Mouse (Mus musculus) spleen, embryonic (tissue): ENCODE results near the gene Khdc4.

ENCODE experiments used
- CTCF ChIA-PET: fragments of 350-600 bp; sonication (Branson Sonifier 250); formaldehyde crosslinking; loops from one replicate; lab custom pipeline; 2022; lab: Charles Lee

Khdc4 gene

DNA sequence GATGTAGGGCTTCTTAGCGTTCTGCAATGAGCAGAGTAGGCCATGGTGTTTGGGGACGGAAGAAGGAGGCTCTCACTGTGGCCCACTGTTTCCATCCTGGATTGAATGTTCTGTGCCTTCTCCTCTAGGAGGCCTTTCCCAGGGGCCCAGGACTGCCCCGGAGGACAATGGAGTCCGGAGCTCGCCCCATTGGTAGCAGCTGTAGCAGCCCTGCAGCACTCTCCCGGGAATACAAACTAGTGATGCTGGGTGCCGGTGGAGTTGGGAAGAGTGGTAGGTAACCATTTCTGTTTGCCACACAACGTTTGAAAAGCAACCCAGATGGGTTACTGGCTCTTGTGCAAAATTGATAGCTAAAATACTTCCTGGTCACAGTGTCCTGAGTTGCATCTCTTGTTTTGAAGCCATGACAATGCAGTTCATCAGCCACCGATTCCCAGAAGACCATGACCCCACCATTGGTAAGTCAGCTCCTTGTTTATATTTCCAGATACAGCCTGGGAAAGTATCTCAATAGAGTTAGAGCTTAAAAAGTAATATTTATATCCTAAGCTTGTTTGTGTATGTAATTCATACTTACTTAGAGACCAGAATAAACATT lies 31.7 kb downstream of the Khdc4 start:
- CTCF ChIA-PET = interaction anchor here (0.9 kb wide), 1 partner anchor 32 kb away, joined by 6 read pairs; the partner anchor contains the start of gene Khdc4

DNA sequence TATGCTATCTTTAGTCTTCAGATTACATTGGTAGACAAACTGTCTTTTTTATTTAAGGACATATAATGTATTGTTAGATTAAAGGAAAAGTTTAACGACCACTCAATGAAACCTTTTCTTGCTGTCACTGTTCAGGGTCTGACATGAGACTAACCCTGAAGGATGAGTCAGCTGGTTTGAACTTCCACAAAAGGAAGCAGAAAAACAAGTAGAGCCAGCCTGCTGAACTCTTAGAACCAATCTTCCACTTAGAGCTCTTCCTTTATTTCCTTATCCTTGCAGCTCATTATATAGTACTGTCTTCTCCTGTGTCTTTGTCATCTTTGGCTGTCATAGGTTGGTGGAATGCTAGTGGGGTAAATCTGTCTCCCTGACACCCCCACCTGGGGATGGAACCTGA lies 32.2 kb downstream of the Khdc4 start:
- CTCF ChIA-PET = interaction anchor here (0.9 kb wide), 1 partner anchor 32 kb away, joined by 6 read pairs; the partner anchor contains the start of gene Khdc4

DNA sequence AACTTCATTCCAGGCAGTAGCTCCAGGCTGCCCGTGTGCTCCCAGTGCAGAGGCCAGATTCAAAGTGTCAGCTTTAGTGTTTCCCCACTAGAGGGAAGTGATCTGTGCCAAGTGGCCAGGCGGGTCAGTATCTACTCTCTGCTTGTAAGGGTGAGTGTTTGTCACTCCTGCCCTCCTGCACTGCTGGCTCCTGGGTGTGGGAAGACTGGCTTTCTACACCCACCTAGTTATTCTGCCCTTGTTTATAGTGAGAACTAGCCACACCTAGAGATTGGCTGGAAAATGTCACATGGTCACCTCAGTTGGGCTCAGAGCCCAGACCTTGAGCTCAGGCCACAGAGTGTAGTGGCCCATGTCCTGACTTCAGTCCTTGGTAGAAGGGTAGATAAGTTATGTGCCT lies 33.5 kb downstream of the Khdc4 start:
- CTCF ChIA-PET = no interaction called here

DNA sequence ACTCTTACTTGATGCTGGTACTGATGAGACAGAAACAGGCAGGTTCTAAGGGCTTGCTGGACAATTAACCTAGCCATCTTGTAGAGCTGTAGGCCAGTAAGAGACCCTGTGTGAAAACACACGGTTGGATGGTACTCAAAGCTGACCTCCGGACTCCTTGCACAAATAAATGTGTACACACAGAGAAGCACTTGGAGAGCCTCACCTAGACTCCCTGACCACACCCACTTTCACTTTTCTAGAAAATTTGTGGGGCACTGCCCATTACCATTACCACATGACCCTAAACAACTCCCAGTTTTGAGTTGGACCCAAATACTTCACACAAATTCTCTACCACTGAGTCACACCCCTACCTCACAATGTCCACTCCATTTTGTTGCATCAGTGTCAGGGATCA lies 51.0 kb downstream of the Khdc4 start:
- CTCF ChIA-PET = interaction anchor here (1.1 kb wide), 1 partner anchor 60 kb away, joined by 6 read pairs; no protein-coding TSS in a partner anchor

DNA sequence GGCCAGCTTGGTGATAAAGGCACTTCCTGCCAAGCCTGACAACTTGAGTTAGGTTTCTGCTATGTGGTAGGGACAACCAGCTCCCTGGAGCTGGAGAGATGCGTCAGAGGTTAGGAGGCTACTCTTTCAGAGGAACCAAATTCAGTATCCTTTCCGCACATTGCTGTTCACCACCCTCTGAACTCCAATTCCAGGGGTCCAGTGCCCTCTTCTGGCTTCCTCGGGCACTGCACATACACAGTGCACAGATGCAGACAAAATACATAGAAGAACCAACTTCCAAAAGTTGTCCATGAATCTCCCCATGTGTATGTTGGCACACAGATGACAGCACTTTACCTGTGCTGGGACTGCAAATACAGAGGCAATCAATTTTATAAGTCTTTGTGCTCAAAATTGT lies 53.0 kb downstream of the Khdc4 start:
- CTCF ChIA-PET = no interaction called here

DNA sequence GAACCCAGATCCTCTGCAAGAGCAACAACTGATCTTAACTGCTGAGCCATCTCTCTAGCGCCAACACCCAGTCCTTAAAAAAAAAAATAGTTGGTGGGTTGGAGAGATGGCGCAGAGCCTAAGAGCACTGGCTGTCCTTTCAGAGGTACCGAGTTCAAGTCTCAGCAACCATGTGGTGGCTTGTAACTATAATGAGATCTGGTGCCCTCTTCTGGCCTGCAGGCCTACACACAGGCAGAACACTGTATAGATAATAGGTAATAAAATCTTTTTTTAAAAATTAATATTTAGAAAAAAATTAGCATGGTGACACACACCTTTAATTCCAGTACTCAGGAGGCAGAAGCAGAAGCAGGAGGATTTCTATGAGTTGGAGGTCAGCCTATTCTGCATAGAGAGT lies 54.5 kb downstream of the Khdc4 start:
- CTCF ChIA-PET = no interaction called here

DNA sequence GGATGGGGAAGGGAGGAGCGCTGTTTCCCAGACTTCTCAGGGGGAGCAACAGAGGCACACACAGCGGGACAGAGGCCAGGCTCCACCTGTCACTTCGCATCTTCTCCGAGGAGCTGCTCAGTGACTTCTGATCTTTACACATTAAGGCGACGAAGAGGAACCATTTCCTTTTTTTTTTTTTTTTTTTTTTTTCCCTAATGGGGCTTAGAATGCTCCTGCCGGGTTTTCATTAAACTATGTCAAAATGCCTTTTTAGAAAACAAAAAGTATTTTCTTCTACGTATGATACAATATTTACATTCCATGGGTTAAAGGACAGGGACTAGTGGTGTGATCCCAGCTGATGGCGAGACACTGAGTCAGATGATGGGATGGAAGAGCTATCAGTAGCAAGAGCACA lies 59.9 kb downstream of the Khdc4 start:
- CTCF ChIA-PET = interaction anchor here (0.7 kb wide), 2 partner anchors 21 to 84 kb away, joined by 6 to 10 read pairs; no protein-coding TSS in a partner anchor

DNA sequence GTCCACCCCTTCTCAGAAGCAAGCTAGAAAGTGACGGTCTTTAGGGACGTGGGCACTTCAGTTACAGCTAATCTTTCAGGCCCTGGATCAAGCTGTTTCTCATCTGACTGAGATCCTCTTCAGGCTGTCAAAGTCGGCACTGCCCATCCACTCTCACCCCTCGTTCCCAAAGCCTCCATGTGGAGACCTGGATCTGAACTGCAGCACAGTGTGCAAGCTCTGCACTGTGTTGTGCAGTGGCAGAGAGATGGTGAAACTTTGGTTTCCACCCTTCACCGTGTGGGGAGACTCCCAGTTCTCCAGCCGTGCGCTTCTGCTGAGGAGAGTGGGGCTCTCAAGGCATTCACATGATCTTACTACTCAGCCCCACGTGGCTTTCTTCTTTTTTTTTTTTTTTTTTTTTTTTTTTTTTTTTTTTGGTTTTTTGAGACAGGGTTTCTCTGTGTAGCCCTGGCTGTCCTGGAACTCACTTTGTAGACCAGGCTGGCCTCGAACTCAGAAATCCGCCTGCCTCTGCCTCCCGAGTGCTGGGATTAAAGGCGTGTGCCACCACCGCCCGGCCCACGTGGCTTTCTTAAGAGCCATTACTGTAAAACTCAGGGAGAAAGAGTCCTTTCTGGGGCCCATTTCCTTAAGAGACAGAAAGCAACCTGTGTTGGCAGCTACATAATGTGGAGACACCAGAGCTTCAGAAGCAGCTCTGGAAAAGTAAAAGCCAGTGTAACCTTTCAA lies 60.7 kb downstream of the Khdc4 start:
- CTCF ChIA-PET = interaction anchor here (0.7 kb wide), 1 partner anchor 85 kb away, joined by 6 read pairs; no protein-coding TSS in a partner anchor

DNA sequence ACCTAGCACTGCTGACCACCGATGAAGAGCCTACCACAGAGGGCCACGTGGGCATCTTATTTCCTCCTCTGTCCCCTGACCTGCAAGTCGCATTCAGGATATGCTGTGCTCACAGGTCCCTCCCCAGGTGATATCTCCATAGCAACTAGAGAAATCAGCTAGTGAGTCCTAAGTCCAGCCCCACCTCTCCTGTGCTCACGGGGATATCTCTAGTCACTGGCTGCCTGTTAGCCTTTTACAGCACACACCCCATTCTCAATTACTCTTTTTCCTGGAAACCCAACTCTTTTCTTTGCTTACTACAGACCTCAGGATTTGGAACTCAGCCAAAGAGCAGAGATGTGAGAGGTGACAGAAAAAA lies 61.2 kb downstream of the Khdc4 start:
- CTCF ChIA-PET = no interaction called here

DNA sequence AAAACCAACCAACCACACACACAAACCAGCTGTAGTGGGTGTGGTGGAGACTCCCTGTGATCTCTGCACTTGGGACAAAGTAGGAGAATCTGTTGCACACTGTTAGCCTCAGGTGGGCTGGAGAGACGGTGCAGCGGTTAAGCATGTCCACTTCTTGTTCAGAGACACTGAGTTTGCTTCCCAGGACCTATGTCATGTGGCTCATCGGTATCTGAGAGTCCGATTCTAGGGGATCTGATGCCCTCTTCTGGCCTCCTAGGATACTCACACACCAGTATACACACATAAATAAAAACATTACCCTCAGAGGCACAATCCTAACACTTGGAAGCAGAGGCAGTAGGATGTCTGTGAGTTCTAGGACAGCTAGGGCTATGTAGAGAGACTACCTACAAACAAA lies 68.7 kb downstream of the Khdc4 start:
- CTCF ChIA-PET = interaction anchor here (0.6 kb wide), 1 partner anchor 1753 kb away, joined by 5 read pairs; no protein-coding TSS in a partner anchor

DNA sequence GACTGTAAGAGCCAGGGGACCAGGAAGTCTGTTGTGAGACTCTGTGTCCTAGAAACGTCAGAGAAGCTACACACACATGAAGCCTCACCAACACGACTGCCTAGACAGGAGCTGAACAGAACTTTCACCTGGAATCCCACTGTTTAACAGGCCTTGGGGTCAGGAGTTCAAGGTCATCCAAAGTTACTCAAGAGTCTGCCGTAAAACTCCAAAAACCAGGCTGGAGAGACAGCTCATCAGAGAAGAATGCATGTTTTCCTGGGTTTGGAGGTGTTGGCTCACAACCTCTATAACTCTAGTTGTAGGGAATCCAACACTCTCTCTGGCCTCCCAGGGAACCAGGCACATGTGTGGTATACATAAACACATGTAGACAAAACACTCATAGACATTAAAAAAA lies 69.9 kb downstream of the Khdc4 start:
- CTCF ChIA-PET = no interaction called here

DNA sequence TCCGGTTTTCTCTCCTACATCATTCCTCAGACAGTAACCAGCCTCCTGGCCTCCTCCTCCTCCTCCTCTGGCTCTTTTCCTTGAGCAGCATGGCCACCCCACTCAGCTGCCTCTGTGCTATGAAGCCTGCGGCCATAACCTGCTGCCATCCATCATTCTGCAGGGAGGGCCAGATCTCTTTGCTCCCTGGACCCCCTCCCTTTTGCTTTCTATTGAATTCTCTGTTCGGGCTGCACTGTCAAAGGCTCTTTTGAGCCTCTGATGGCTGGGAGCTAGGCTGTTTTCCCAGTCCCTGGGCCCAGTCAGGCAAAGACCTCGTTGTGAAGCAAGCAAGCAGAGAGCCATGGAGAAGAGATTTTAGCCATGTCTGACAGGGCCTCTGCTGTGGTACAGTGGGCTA lies 70.7 kb downstream of the Khdc4 start:
- CTCF ChIA-PET = no interaction called here

DNA sequence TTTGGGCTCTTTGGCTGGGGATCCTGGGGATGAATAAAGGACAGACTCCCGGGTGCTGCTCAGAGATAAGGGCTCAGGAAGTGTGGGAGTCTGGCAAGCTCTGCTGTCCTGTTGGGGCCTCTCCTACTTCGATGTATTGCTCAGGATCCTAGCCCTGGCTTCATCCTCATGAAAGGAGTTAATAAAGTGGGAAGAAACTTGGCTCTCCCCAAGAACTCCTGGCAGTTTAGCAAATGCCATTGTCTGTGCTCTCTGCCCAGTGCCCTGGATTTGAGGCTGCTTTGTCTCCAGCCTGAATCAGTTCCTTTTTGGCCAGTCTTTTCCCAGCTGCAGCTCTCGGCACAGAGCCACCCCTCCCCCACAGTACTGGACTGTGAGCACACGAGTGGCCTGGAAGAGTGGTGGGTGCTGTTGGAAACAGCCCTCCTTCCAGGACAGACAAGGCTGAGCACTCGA lies 72.5 kb downstream of the Khdc4 start:
- CTCF ChIA-PET = no interaction called here

DNA sequence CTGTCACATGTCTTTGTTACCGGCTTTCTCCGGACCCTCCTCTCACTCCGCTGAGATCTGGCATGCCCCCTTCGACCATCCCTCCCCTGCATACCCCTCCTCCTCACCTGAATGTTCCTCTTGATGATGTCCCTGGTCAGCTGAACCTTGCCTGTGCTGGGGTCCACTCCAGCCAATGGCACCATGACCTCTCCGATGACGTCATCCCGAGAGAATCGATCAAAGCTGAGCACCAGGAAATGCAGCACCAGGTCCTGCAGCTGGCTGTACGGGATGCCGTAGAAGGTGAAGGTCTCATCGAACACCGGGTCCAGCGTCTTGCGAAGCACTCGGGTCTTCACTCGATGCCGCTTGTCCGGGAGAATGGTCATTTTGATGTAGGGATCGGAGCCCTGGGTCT lies 76.0 kb downstream of the Khdc4 start:
- CTCF ChIA-PET = no interaction called here

DNA sequence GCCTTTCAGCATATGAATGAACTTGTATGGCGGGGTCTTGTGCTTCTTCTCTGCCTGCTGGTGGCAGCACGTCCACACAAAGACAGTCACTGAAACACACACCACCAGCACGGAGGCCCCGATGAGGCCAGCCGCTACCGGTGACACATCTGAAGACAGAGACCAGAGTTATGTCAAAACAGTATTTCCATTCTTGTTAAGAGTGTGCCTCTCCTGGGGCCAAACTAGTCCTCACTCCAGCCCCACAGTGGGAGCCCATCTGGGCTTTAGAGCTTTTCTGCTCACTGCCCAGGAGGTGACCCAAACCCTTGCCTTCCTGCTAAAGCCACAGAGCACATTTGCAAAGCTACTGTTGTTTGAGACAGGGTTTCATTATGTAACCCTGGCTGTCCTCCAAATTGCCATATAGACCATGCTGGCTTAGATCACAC lies 76.8 kb downstream of the Khdc4 start:
- CTCF ChIA-PET = no interaction called here
